Mouse (Mus musculus): ENCODE results near the gene Hcn2. TPM values are rescaled to one million over a fixed set of nuclear protein-coding genes. Genes with fewer than 3 reads are reported as not detected.

The Hcn2 gene
- polyA plus RNA-seq, 1 experiment from 2014 or later, result 0.43 TPM

- Histone ChIP-seq H3K27me3 (peaks cover 62% of the 10 kb centered on the region), H3K9ac (replicated peaks) (no peak overlapping the region), H3K9me3 (no peaks in the 10 kb centered on the region), H3K27ac (no peak overlapping the region), H3K4me3 (replicated peaks) (no peak overlapping the region), H3K4me2 (replicated peaks) (no peak overlapping the region), H3K36me3 (no peaks in the 10 kb centered on the region), H3K4me1 (replicated peaks) (peaks cover 42% of the 10 kb centered on the region)
- ATAC-seq, result no peak
- 56% methylated on average over 5 of the region's 5 CpGs for WGBS
Measured at GRCm38 (mm10) chr10:79781956-79782355, 65.5 kb downstream of the Hcn2 start.

GRCm38 (mm10) chr10:79783050-79783449, 66.6 kb downstream of the Hcn2 start:
- Histone ChIP-seq H3K4me1 (replicated peaks) (peaks cover 32% of the 10 kb centered on the region), H3K9ac (replicated peaks) (no peak overlapping the region), H3K27ac (no peak overlapping the region), H3K36me3 (no peaks in the 10 kb centered on the region), H3K27me3 (peaks cover 51% of the 10 kb centered on the region), H3K4me2 (replicated peaks) (no peak overlapping the region), H3K9me3 (no peaks in the 10 kb centered on the region), H3K4me3 (replicated peaks) (no peak overlapping the region)
- WGBS, result 73% methylated on average over 7 of the region's 7 CpGs
- no peak for ATAC-seq

DNA sequence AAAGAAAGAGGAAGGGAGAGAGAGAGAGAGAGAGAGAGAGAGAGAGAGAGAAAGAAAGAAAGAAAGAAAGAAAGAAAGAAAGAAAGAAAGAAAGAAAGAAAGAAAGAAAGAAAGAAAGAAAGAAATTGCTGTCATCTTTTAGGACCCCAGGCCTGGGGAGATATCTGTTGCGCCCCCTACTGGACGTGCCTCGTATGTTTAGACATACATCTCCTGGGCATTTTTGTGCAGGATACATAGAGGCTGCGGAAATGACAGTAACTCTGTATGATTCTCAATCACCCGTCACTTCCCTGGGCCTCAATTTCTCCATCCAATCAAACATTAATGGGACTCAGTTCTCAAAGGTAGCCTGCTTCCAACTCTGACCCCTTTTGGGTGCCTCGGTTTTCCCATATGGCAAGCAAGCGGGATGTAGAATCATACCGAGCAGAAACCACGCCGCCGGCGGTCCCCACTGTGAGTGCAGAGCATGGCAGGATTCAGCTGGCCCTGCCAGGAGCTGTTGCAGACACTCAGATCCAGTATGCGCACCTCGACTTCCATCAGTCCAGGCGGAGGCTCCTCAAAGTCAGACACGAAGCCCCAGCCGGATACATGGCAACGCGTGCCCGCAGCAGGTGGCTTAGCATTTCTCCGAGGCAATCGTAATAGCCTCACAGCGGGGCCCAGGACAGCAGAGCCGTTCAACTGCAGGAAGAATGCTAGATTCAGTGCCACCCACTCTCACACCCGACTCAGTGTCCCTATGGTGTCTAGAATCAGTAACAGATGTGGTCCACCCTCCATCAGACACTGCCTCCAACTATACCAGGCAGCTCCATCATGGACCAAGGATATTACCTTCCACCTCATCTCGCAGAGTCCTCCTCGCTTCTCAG, 67.7 kb downstream of the Hcn2 start:
- peaks cover 40% of the 10 kb centered on the region for H3K27me3 ChIP-seq
- H3K4me3 ChIP-seq (replicated peaks), result no peak overlapping the region
- H3K9ac ChIP-seq (replicated peaks), result no peak overlapping the region
- no peaks in the 10 kb centered on the region for H3K9me3 ChIP-seq
- ATAC-seq, result no peak
- peaks cover 26% of the 10 kb centered on the region for H3K4me1 ChIP-seq (replicated peaks)
- WGBS, result 40% methylated on average over 27 of the region's 27 CpGs
- no peak overlapping the region for H3K27ac ChIP-seq
- H3K36me3 ChIP-seq, result no peaks in the 10 kb centered on the region
- no peak overlapping the region for H3K4me2 ChIP-seq (replicated peaks)

Other genes with a start within 250 kb of the Hcn2 start
- gene Vmn2r83, start 247.9 kb upstream of the Hcn2 start, polyA plus RNA-seq (2015; fragmentation: Nextera tagmentation; extraction: Ambion mirVana), result not detected in 2 replicates
- 9.5 and 10.5 TPM in 2 replicates for gene Plpp2, start 182.8 kb upstream of the Hcn2 start, polyA plus RNA-seq (2015; fragmentation: Nextera tagmentation; extraction: Ambion mirVana)
- gene Mier2, start 161.4 kb upstream of the Hcn2 start, polyA plus RNA-seq (2015; fragmentation: Nextera tagmentation; extraction: Ambion mirVana), result 50.4 and 61.4 TPM in 2 replicates
- gene Theg, start 129.3 kb upstream of the Hcn2 start, polyA plus RNA-seq (2015; fragmentation: Nextera tagmentation; extraction: Ambion mirVana), result not detected in 2 replicates
- gene C2cd4c, start 102.6 kb upstream of the Hcn2 start, polyA plus RNA-seq (2015; fragmentation: Nextera tagmentation; extraction: Ambion mirVana), result 0.24 and 0.28 TPM in 2 replicates
- 18.4 and 20.5 TPM in 2 replicates for gene Shc2, start 78.7 kb upstream of the Hcn2 start, polyA plus RNA-seq (2015; fragmentation: Nextera tagmentation; extraction: Ambion mirVana)
- gene Odf3l2, start 70.9 kb upstream of the Hcn2 start, polyA plus RNA-seq (2015; fragmentation: Nextera tagmentation; extraction: Ambion mirVana), result 0.27 TPM in 1 of 2 replicates, not detected in the other
- gene Madcam1, start 52.1 kb upstream of the Hcn2 start, polyA plus RNA-seq (2015; fragmentation: Nextera tagmentation; extraction: Ambion mirVana), result 0.50 and 0.90 TPM in 2 replicates
- 80.8 and 84.1 TPM in 2 replicates for gene Tpgs1, start 47.3 kb upstream of the Hcn2 start, polyA plus RNA-seq (2015; fragmentation: Nextera tagmentation; extraction: Ambion mirVana)
- gene Cdc34, start 34.4 kb upstream of the Hcn2 start, polyA plus RNA-seq (2015; fragmentation: Nextera tagmentation; extraction: Ambion mirVana), result 109 and 110 TPM in 2 replicates
- 1.4 and 1.7 TPM in 2 replicates for gene Gzmm, start 27.6 kb upstream of the Hcn2 start, polyA plus RNA-seq (2015; fragmentation: Nextera tagmentation; extraction: Ambion mirVana)
- 564 and 608 TPM in 2 replicates for gene Bsg, start 12.1 kb upstream of the Hcn2 start, polyA plus RNA-seq (2015; fragmentation: Nextera tagmentation; extraction: Ambion mirVana)
- gene Polrmt, start 29.9 kb downstream of the Hcn2 start, polyA plus RNA-seq (2015; fragmentation: Nextera tagmentation; extraction: Ambion mirVana), result 38.5 and 43.9 TPM in 2 replicates
- gene Fgf22, start 38.4 kb downstream of the Hcn2 start, polyA plus RNA-seq (2015; fragmentation: Nextera tagmentation; extraction: Ambion mirVana), result 1.1 and 1.3 TPM in 2 replicates
- gene Rnf126, start 50.3 kb downstream of the Hcn2 start, polyA plus RNA-seq (2015; fragmentation: Nextera tagmentation; extraction: Ambion mirVana), result 71.5 and 82.3 TPM in 2 replicates
- 0.63 and 1.1 TPM in 2 replicates for gene Fstl3, start 60.6 kb downstream of the Hcn2 start, polyA plus RNA-seq (2015; fragmentation: Nextera tagmentation; extraction: Ambion mirVana)
- not detected in 2 replicates for gene Prss57, start 74.3 kb downstream of the Hcn2 start, polyA plus RNA-seq (2015; fragmentation: Nextera tagmentation; extraction: Ambion mirVana)
- 246 and 261 TPM in 2 replicates for gene Palm, start 76.9 kb downstream of the Hcn2 start, polyA plus RNA-seq (2015; fragmentation: Nextera tagmentation; extraction: Ambion mirVana)
- gene Misp, start 104.4 kb downstream of the Hcn2 start, polyA plus RNA-seq (2015; fragmentation: Nextera tagmentation; extraction: Ambion mirVana), result 0.36 and 0.85 TPM in 2 replicates
- gene Ptbp1, start 137.8 kb downstream of the Hcn2 start, polyA plus RNA-seq (2015; fragmentation: Nextera tagmentation; extraction: Ambion mirVana), result 106 and 116 TPM in 2 replicates
- gene Prtn3, start 157.8 kb downstream of the Hcn2 start, polyA plus RNA-seq (2015; fragmentation: Nextera tagmentation; extraction: Ambion mirVana), result 14.9 and 16.9 TPM in 2 replicates
- gene Plppr3, start 158.0 kb downstream of the Hcn2 start, polyA plus RNA-seq (2015; fragmentation: Nextera tagmentation; extraction: Ambion mirVana), result 426 and 432 TPM in 2 replicates
- not detected in 2 replicates for gene Elane, start 169.6 kb downstream of the Hcn2 start, polyA plus RNA-seq (2015; fragmentation: Nextera tagmentation; extraction: Ambion mirVana)
- gene Cfd, start 174.2 kb downstream of the Hcn2 start, polyA plus RNA-seq (2015; fragmentation: Nextera tagmentation; extraction: Ambion mirVana), result not detected in 2 replicates
- gene Med16, start 192.3 kb downstream of the Hcn2 start, polyA plus RNA-seq (2015; fragmentation: Nextera tagmentation; extraction: Ambion mirVana), result 62.9 and 69.1 TPM in 2 replicates
- gene Gm26602, start 194.2 kb downstream of the Hcn2 start, polyA plus RNA-seq (2015; fragmentation: Nextera tagmentation; extraction: Ambion mirVana), result 17.5 and 34.1 TPM in 2 replicates
- 2.2 and 2.3 TPM in 2 replicates for gene Kiss1r, start 200.3 kb downstream of the Hcn2 start, polyA plus RNA-seq (2015; fragmentation: Nextera tagmentation; extraction: Ambion mirVana)
- gene R3hdm4, start 204.6 kb downstream of the Hcn2 start, polyA plus RNA-seq (2015; fragmentation: Nextera tagmentation; extraction: Ambion mirVana), result 231 TPM in 2 replicates
- 3.8 and 3.9 TPM in 2 replicates for gene Arid3a, start 210.4 kb downstream of the Hcn2 start, polyA plus RNA-seq (2015; fragmentation: Nextera tagmentation; extraction: Ambion mirVana)
- 76.7 and 78.4 TPM in 2 replicates for gene Wdr18, start 243.5 kb downstream of the Hcn2 start, polyA plus RNA-seq (2015; fragmentation: Nextera tagmentation; extraction: Ambion mirVana)

All from midbrain, embryonic 13.5 days (tissue).